Mouse (Mus musculus) hindbrain, postnatal 0 days (tissue): ENCODE results near the gene Ptprg. TPM values are rescaled to one million over a fixed set of nuclear protein-coding genes. Genes with fewer than 3 reads are reported as not detected.

Experiments
- ATAC-seq: fragments of 200-750 bp; cut with Nextera tagmentation; 2 replicates; pipeline ENCODE4 v1.8.0; 2017; ENCODE audit warnings: mild to moderate bottlenecking, moderate TSS enrichment, moderate library complexity
- DNase-seq: peaks from one replicate; pipeline ENCODE4 v3.0.0-alpha.2; 2015; ENCODE audit warnings: low spot score
- H3K27ac ChIP-seq: fragments of 300-500 bp; sonication (generic); 2 replicates; pipeline ENCODE4 v1.5.1; 2014; ENCODE audit warnings: mild to moderate bottlenecking
- H3K27me3 ChIP-seq: fragments of 300-500 bp; sonication (generic); 2 replicates; pipeline ENCODE4 v1.6.1; 2014; ENCODE audit warnings: low read length, mixed read lengths; ENCODE audit not compliant: insufficient read depth
- H3K36me3 ChIP-seq: fragments of 300-500 bp; sonication (generic); 2 replicates; pipeline ENCODE4 v1.6.1; 2014; ENCODE audit warnings: low read length, mixed read lengths; ENCODE audit not compliant: insufficient read depth
- H3K4me1 ChIP-seq: fragments of 300-500 bp; sonication (generic); 2 replicates; pipeline ENCODE4 v1.6.1; 2014; ENCODE audit warnings: antibody characterized with exemption, low read length, mixed read lengths; ENCODE audit not compliant: insufficient read depth
- H3K4me2 ChIP-seq: fragments of 300-500 bp; sonication (generic); 2 replicates; pipeline ENCODE4 v1.6.1; 2014; ENCODE audit warnings: low read depth, mild to moderate bottlenecking, low read length, moderate library complexity, mixed read lengths
- H3K4me3 ChIP-seq: fragments of 300-500 bp; sonication (generic); 2 replicates; pipeline ENCODE4 v1.5.1; 2014; ENCODE audit warnings: low read length
- H3K9ac ChIP-seq: fragments of 300-500 bp; sonication (generic); replicated peaks from 2 replicates; pipeline ENCODE4 v1.6.1; 2014; ENCODE audit warnings: mild to moderate bottlenecking, low read length, moderate library complexity, mixed read lengths
- H3K9me3 ChIP-seq: fragments of 300-500 bp; sonication (generic); 2 replicates; pipeline ENCODE4 v1.6.1; 2016; ENCODE audit warnings: low read length, mixed read lengths
- CTCF ChIP-seq: IDR thresholded peaks from 2 replicates; pipeline ENCODE4 v1.5.1; 2016; ENCODE audit warnings: antibody characterized with exemption, control low read depth, low read depth
- WGBS: fragments of 180-500 bp; shearing (Covaris S2); extraction: QIAGEN DNeasy Blood & Tissue Kit; methylation state at CpG from one replicate; pipeline ENCODE4 v1.1.7; 2014; 5-methylcytosine and 5-hydroxymethylcytosine counted together
- polyA plus RNA-seq: library from polyadenylated mRNA; unstranded; fragments of >200 nt; fragmentation: Nextera tagmentation; extraction: Ambion mirVana; gene quantifications from 2 replicates; pipeline ENCODE4 v1.2.1, GENCODE M21; 2015
- total RNA-seq: library from RNA; depleted of rRNA; stranded (reverse); fragments of >200 nt; gene quantifications from 2 replicates; pipeline ENCODE4 v1.2.3, GENCODE M21; 2014

The Ptprg gene
- total and polyA plus RNA-seq, 2 experiments from 2014 or later, result 33.0 to 101 TPM

DNA sequence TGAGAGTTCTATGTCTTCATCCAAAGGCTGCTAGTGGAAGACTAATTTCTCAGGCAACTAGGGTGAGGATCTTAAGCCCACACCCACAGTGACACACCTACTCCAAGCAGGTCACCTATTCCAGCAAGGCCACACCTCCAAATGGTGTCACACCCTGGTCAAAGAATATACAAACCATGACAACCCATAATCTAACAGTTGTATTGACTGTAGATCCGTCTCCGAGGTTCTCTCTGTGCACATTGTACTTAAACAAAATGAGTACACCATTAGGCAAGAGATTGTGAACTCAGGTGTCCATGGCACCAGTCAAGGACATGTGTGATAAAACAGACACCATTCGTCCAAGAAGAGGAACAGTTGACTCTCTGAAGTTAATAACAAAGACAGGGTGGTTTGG lies 596.2 kb downstream of the Ptprg start:
- H3K4me1 ChIP-seq, result no peaks in the 10 kb centered on the region
- DNase-seq (no peak), ATAC-seq (no peak)
- 86% methylated on average over 3 of the region's 3 CpGs for WGBS
- H3K27ac ChIP-seq, result no peak overlapping the region
- H3K4me3 ChIP-seq, result no peak overlapping the region
- H3K36me3 ChIP-seq, result no peaks in the 10 kb centered on the region
- no peak overlapping the region for H3K9ac ChIP-seq
- no peaks in the 10 kb centered on the region for H3K9me3 ChIP-seq
- TF ChIP-seq CTCF, result no peak
- no peak overlapping the region for H3K4me2 ChIP-seq
- no peaks in the 10 kb centered on the region for H3K27me3 ChIP-seq

DNA sequence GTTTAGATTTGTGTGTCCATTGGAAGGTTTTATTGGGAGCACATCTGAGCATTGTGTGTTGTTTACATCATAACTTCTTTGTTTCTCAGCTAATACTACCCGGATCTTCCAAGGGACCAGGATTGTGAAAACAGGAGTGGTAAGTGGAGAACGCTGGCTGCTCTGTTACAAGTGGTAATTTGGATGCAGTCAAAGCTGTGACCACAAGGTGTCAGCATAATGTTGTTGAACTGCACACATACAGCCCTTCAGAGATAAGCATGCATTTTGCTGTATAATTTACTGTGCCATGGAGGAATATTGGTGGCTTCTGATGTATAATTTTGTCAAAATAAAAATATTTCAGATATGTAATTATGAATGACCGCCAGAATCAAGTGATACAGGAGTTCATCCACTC lies 598.6 kb downstream of the Ptprg start:
- no peak overlapping the region for H3K4me2 ChIP-seq
- H3K36me3 ChIP-seq, result no peaks in the 10 kb centered on the region
- DNase-seq (peak; percentile 87), ATAC-seq (peak; percentile 84)
- H3K27me3 ChIP-seq, result no peaks in the 10 kb centered on the region
- no peaks in the 10 kb centered on the region for H3K4me1 ChIP-seq
- 47% methylated on average over 3 of the region's 3 CpGs for WGBS
- no peak overlapping the region for H3K27ac ChIP-seq
- H3K9ac ChIP-seq, result no peak overlapping the region
- H3K4me3 ChIP-seq, result no peak overlapping the region
- H3K9me3 ChIP-seq, result no peaks in the 10 kb centered on the region
- peak; percentile 91 for TF ChIP-seq CTCF

DNA sequence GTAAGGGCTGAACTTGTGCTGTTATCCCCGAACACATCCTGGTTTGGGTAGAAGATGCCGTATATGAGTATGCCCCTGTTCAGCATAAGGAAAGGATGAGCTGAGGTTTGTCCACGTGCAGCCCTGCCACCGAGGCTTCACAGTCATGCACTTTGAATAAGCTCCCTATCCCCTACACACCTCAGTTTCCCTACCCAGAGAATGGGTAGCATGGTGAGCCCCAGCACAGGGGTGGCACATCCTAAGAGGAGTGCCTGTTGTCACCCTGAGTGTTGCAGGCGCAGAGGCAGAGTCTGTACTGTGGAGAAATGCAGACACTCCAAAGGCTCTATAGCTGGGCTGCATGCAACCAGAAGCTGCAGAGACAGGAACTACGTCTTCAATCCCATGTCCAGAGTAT lies 599.4 kb downstream of the Ptprg start:
- Histone ChIP-seq H3K27ac (no peak overlapping the region), H3K9me3 (no peaks in the 10 kb centered on the region), H3K4me2 (no peak overlapping the region), H3K27me3 (no peaks in the 10 kb centered on the region), H3K9ac (no peak overlapping the region), H3K4me1 (no peaks in the 10 kb centered on the region), H3K36me3 (no peaks in the 10 kb centered on the region), H3K4me3 (no peak overlapping the region)
- no peak for ATAC-seq
- 90% methylated on average over 6 of the region's 6 CpGs for WGBS
- no peak for TF ChIP-seq CTCF
- DNase-seq, result no peak

DNA sequence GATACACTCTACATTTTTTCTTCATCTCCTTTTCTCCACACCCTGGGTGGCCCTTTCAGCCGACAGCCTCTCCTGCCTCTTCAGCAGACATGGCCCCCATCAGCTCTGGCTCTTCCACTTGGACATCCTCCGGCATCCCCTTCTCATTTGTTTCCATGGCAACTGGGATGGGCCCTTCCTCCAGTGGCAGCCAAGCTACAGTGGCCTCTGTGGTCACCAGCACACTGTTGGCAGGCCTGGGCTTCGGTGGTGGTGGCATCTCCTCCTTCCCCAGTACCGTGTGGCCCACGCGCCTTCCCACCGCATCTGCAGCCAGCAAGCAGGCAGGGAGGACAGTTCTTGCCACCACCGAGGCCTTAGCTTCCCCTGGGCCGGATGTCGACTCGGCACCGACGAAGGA lies 600.3 kb downstream of the Ptprg start:
- Histone ChIP-seq H3K27me3 (no peaks in the 10 kb centered on the region), H3K9me3 (no peaks in the 10 kb centered on the region), H3K4me3 (no peak overlapping the region), H3K36me3 (no peaks in the 10 kb centered on the region), H3K4me2 (no peak overlapping the region), H3K27ac (no peak overlapping the region), H3K9ac (no peak overlapping the region), H3K4me1 (no peaks in the 10 kb centered on the region)
- peak; percentile 64 for ATAC-seq
- WGBS, result 66% methylated on average over 13 of the region's 13 CpGs
- peak; percentile 44 for DNase-seq
- no peak for TF ChIP-seq CTCF

DNA sequence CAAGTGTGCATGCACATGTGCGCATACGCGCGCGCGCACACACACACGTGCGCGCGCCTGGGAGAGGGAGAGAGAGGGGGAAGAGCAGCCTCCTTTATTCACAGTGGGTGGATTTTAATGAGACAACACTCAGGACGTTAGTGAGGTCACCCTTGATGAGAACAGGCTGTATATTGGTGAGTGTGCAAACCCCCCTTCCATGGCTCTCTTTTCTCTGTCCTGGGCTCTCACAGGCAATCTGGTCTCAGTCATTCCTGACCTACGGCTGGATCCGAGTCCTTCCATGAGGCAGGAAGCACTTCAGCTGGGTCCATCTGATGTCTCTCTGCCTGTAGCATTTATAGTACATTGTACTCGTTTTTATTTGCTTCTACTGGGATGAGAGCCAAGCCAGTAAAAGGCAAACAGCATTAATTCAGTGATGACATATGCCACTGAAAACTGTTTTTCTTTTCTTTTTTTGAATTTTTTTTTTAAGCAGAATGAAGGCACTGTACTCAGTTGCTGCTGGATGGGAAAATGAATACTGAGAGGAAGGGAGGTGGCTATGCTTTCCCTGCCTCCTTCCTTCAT lies 608.5 kb downstream of the Ptprg start:
- Histone ChIP-seq H3K9ac (no peak overlapping the region), H3K36me3 (no peaks in the 10 kb centered on the region), H3K9me3 (no peaks in the 10 kb centered on the region), H3K27ac (no peak overlapping the region), H3K4me1 (no peaks in the 10 kb centered on the region; the same call in 1 of the 2 replicates), H3K4me2 (no peak overlapping the region), H3K4me3 (no peak overlapping the region), H3K27me3 (no peaks in the 10 kb centered on the region)
- TF ChIP-seq CTCF, result no peak
- DNase-seq, result no peak
- 76% methylated on average over 14 of the region's 14 CpGs for WGBS
- no peak; the same call in 1 of the 2 replicates for ATAC-seq

DNA sequence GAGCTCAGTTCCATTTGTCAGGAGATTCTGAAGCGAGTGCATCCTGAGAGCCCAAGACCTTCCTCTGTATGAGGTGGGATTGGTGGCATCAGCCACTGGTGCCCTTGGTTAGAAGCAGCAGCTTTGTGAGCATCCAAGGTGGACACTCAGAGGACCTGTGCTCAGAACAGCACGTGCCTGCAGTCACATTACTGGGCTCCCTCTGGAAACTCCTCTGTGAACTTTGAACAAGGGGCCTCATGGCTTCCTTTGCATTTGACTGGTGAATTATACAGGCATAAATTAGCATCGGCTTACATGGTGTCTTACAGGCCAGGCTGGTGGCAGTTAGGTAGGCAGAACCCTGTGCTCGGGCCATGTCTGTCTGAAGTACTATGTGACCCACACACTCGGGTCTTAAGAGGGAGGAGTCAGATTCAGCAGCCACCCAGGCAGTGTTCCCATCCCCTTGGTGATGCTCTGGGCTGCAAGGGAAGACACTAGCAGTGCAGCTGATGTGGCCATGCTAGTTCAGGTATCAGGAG lies 609.1 kb downstream of the Ptprg start:
- Histone ChIP-seq H3K4me2 (no peak overlapping the region), H3K9me3 (no peaks in the 10 kb centered on the region), H3K9ac (no peak overlapping the region), H3K4me1 (no peaks in the 10 kb centered on the region; the same call in 1 of the 2 replicates), H3K27ac (no peak overlapping the region), H3K36me3 (no peaks in the 10 kb centered on the region), H3K27me3 (no peaks in the 10 kb centered on the region), H3K4me3 (no peak overlapping the region)
- DNase-seq, result no peak
- no peak for ATAC-seq
- WGBS, result 54% methylated on average over 5 of the region's 5 CpGs
- TF ChIP-seq CTCF, result no peak

DNA sequence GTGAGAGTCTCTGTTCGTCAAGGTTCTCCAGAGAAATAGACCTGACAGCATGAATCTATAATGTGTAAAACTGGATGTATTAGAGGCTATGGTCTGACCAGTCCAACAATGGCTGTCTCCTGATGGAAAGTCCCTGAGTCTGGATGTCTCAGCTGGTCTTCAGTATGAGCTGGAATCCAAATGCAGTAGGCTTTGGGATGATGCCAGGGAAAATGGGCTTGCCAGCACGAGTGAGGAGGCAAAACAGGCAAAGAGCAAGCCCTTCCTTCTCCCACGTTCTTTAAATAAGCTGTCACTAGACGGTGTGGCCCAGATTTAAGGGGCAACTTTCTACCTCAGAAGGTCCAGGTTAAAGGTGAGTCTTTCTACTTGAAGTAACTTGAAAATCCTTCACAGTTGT lies 609.9 kb downstream of the Ptprg start:
- DNase-seq (peak; percentile 42), ATAC-seq (no peak)
- no peaks in the 10 kb centered on the region for H3K27me3 ChIP-seq
- H3K4me1 ChIP-seq, result no peaks in the 10 kb centered on the region; the same call in 1 of the 2 replicates
- no peak overlapping the region for H3K9ac ChIP-seq
- no peak for TF ChIP-seq CTCF
- H3K9me3 ChIP-seq, result no peaks in the 10 kb centered on the region
- H3K4me2 ChIP-seq, result no peak overlapping the region
- no peaks in the 10 kb centered on the region for H3K36me3 ChIP-seq
- WGBS, result 49% methylated on average over 4 of the region's 4 CpGs
- no peak overlapping the region for H3K27ac ChIP-seq
- no peak overlapping the region for H3K4me3 ChIP-seq
